Mouse (Mus musculus) myocyte (in vitro differentiated cells): ENCODE measurements at regions not wholly inside any gene's neighbourhood (a gene's known extent, or its start where the extent isn't known, plus 50 kb on each side); places are given as distances from the start of the nearest gene placed in this dataset.

ENCODE experiments used
- H3K27me3 ChIP-seq: one replicate; pipeline ENCODE4 v1.6.1; 2011; ENCODE audit not compliant: control insufficient read depth, insufficient read depth, insufficient read length
- H3K36me3 ChIP-seq: one replicate; pipeline ENCODE4 v1.6.1; 2011; ENCODE audit not compliant: control insufficient read depth, insufficient read depth
- H3K4me2 ChIP-seq: one replicate; pipeline ENCODE4 v1.6.1; 2011; ENCODE audit warnings: low read depth, control low read depth
- H3K4me3 ChIP-seq: one replicate; pipeline ENCODE4 v1.5.1; 2011; ENCODE audit warnings: mild to moderate bottlenecking, control low read depth, moderate library complexity
- H3K79me2 ChIP-seq: one replicate; pipeline ENCODE4 v1.6.1; 2011; ENCODE audit not compliant: control insufficient read depth, insufficient read depth
- H3ac ChIP-seq: one replicate; pipeline ENCODE4 v1.6.1; 2011; ENCODE audit not compliant: control insufficient read depth, insufficient read length
- CEBPB ChIP-seq: IDR thresholded peaks from 2 replicates; pipeline ENCODE4 v1.6.1; 2011; ENCODE audit warnings: mild to moderate bottlenecking, moderate library complexity; ENCODE audit not compliant: poor library complexity, insufficient read depth, severe bottlenecking
- E2F4 ChIP-seq: IDR thresholded peaks from one replicate; pipeline ENCODE4 v1.6.1; 2011; ENCODE audit warnings: mild to moderate bottlenecking, control low read depth, moderate library complexity; ENCODE audit not compliant: insufficient read depth
- MAX ChIP-seq: IDR thresholded peaks from one replicate; pipeline ENCODE4 v1.6.1; 2011; ENCODE audit warnings: low read depth, mild to moderate bottlenecking, control low read depth
- MYOD1 ChIP-seq, 3 experiments: IDR thresholded peaks; one replicate each; pipeline ENCODE4 v1.6.1; 2011; ENCODE audit warnings: control low read depth in 2 of 3, low read depth in 2 of 3, mild to moderate bottlenecking in 2 of 3, moderate library complexity in 1 of 3; ENCODE audit not compliant: insufficient read length in 2 of 3, control insufficient read depth in 1 of 3
- MYOG ChIP-seq, 3 experiments: IDR thresholded peaks; one replicate each; pipeline ENCODE4 v1.6.1; 2011; ENCODE audit warnings: control low read depth in 2 of 3, low read depth in 2 of 3, mild to moderate bottlenecking in 2 of 3; ENCODE audit not compliant: insufficient read length in 2 of 3, control insufficient read depth in 1 of 3, insufficient read depth in 1 of 3
- POLR2A ChIP-seq: IDR thresholded peaks from one replicate; pipeline ENCODE4 v1.6.1; 2011; ENCODE audit warnings: low read depth, mild to moderate bottlenecking, control low read depth, moderate library complexity; ENCODE audit not compliant: insufficient read length
- POLR2AphosphoS2 ChIP-seq: IDR thresholded peaks from one replicate; pipeline ENCODE4 v1.6.1; 2011; ENCODE audit warnings: low read depth, control low read depth; ENCODE audit not compliant: insufficient read length
- REST ChIP-seq: IDR thresholded peaks from one replicate; pipeline ENCODE4 v1.6.1; 2011; ENCODE audit warnings: mild to moderate bottlenecking, control low read depth, moderate library complexity; ENCODE audit not compliant: insufficient read depth, insufficient read length
- SRF ChIP-seq: IDR thresholded peaks from one replicate; pipeline ENCODE4 v1.6.1; 2011; ENCODE audit warnings: low read depth; ENCODE audit not compliant: control insufficient read depth, insufficient read length
- TCF12 ChIP-seq: IDR thresholded peaks from one replicate; pipeline ENCODE4 v1.6.1; 2011; ENCODE audit warnings: mild to moderate bottlenecking, control low read depth; ENCODE audit not compliant: poor library complexity, insufficient read depth, severe bottlenecking
- TCF3 ChIP-seq: IDR thresholded peaks from one replicate; pipeline ENCODE4 v1.6.1; 2011; ENCODE audit warnings: low read depth, control low read depth; ENCODE audit not compliant: insufficient read length
- USF1 ChIP-seq: IDR thresholded peaks from one replicate; pipeline ENCODE4 v1.6.1; 2011; ENCODE audit warnings: low read depth, mild to moderate bottlenecking, control low read depth, moderate library complexity

GRCm38 (mm10) chr3:149408858-149409257 is 418.5 kb upstream of the Adgrl2 start:
- TF ChIP-seq SRF (no peak), POLR2A (no peak), CEBPB (no peak), E2F4 (no peak), REST (no peak), POLR2AphosphoS2 (no peak), USF1 (no peak), TCF12 (no peak), MYOD1 (IDR thresholded peaks at IDR 0.05; ENCODE audit: control insufficient read depth in 1 of 3, insufficient read length in 2 of 3, low read depth in 2 of 3) (no peak)
- Histone ChIP-seq H3K4me3 (no peak overlapping the region), H3K4me2 (no peak overlapping the region), H3ac (no peak overlapping the region), H3K36me3 (no peaks in the 10 kb centered on the region), H3K27me3 (no peaks in the 10 kb centered on the region), H3K79me2 (no peaks in the 10 kb centered on the region)

- no peaks in the 10 kb centered on the region for H3K27me3 ChIP-seq
Observed at GRCm38 (mm10) chr3:149405872-149406271, 415.5 kb upstream of the Adgrl2 start.

GRCm38 (mm10) chr3:149404691-149405090 is 414.3 kb upstream of the Adgrl2 start:
- Histone ChIP-seq H3K4me3 (no peak overlapping the region), H3K79me2 (no peaks in the 10 kb centered on the region), H3K4me2 (no peak overlapping the region), H3K27me3 (no peaks in the 10 kb centered on the region), H3ac (no peak overlapping the region), H3K36me3 (no peaks in the 10 kb centered on the region)
- TF ChIP-seq MAX, result no peak
- TF ChIP-seq TCF3, result no peak

More at GRCm38 (mm10) chr3:149405872-149406271, 415.5 kb upstream of the Adgrl2 start:
- H3K4me2 ChIP-seq, result no peak overlapping the region
- no peak overlapping the region for H3K4me3 ChIP-seq
- H3ac ChIP-seq, result no peak overlapping the region
- TF ChIP-seq USF1 (no peak), MYOG (IDR thresholded peaks at IDR 0.05; ENCODE audit: control insufficient read depth in 1 of 3, insufficient read depth in 1 of 3, insufficient read length in 2 of 3, low read depth in 2 of 3) (no peak), MYOD1 (IDR thresholded peaks at IDR 0.05; ENCODE audit: control insufficient read depth in 1 of 3, insufficient read length in 2 of 3, low read depth in 2 of 3) (no peak)
- H3K36me3 ChIP-seq, result no peaks in the 10 kb centered on the region
- H3K79me2 ChIP-seq, result no peaks in the 10 kb centered on the region

- no peaks in the 10 kb centered on the region for H3K79me2 ChIP-seq
- H3K4me2 ChIP-seq, result no peak overlapping the region
- H3K4me3 ChIP-seq, result no peak overlapping the region
- no peak overlapping the region for H3ac ChIP-seq
- H3K27me3 ChIP-seq, result no peaks in the 10 kb centered on the region
- no peaks in the 10 kb centered on the region for H3K36me3 ChIP-seq
- TF ChIP-seq CEBPB, result no peak
- no peak for TF ChIP-seq TCF12
- TF ChIP-seq USF1, result no peak
- no peak for TF ChIP-seq REST
- no peak for TF ChIP-seq SRF
- TF ChIP-seq E2F4, result no peak
- no peak for TF ChIP-seq TCF3
- TF ChIP-seq MYOG (IDR thresholded peaks at IDR 0.05; ENCODE audit: control insufficient read depth in 1 of 3, insufficient read depth in 1 of 3, insufficient read length in 2 of 3, low read depth in 2 of 3), result no peak
- TF ChIP-seq MAX, result no peak
- TF ChIP-seq MYOD1 (IDR thresholded peaks at IDR 0.05; ENCODE audit: control insufficient read depth in 1 of 3, insufficient read length in 2 of 3, low read depth in 2 of 3), result no peak
- no peak for TF ChIP-seq POLR2AphosphoS2
- no peak for TF ChIP-seq POLR2A
Observed at GRCm38 (mm10) chr3:149402496-149402895, 412.1 kb upstream of the Adgrl2 start.

- Histone ChIP-seq H3K36me3 (no peaks in the 10 kb centered on the region), H3K27me3 (no peaks in the 10 kb centered on the region), H3ac (no peak overlapping the region), H3K4me2 (no peak overlapping the region), H3K79me2 (no peaks in the 10 kb centered on the region), H3K4me3 (no peak overlapping the region)
- no peak for TF ChIP-seq SRF
- TF ChIP-seq TCF12, result no peak
- TF ChIP-seq MAX, result no peak
- TF ChIP-seq MYOG (IDR thresholded peaks at IDR 0.05; ENCODE audit: control insufficient read depth in 1 of 3, insufficient read depth in 1 of 3, insufficient read length in 2 of 3, low read depth in 2 of 3), result no peak
- TF ChIP-seq USF1, result no peak
- no peak for TF ChIP-seq POLR2A
- TF ChIP-seq TCF3, result no peak
- TF ChIP-seq CEBPB, result no peak
- no peak for TF ChIP-seq E2F4
- no peak for TF ChIP-seq POLR2AphosphoS2
- no peak for TF ChIP-seq MYOD1 (IDR thresholded peaks at IDR 0.05; ENCODE audit: control insufficient read depth in 1 of 3, insufficient read length in 2 of 3, low read depth in 2 of 3)
- TF ChIP-seq REST, result no peak
Observed at GRCm38 (mm10) chr3:149395082-149395481, 404.7 kb upstream of the Adgrl2 start.
